Mouse (Mus musculus) E14TG2a.4 (cell line): Measurements from ENCODE around the gene Ces2h.

Experiments
- CTCF ChIP-seq: conservative IDR thresholded peaks from 2 replicates; pipeline ENCODE4 v1.5.1; 2014; ENCODE audit warnings: low read length
- POU5F1 ChIP-seq: IDR thresholded peaks from 2 replicates; pipeline ENCODE4 v1.6.1; 2014; ENCODE audit warnings: low read length, borderline replicate concordance

DNA sequence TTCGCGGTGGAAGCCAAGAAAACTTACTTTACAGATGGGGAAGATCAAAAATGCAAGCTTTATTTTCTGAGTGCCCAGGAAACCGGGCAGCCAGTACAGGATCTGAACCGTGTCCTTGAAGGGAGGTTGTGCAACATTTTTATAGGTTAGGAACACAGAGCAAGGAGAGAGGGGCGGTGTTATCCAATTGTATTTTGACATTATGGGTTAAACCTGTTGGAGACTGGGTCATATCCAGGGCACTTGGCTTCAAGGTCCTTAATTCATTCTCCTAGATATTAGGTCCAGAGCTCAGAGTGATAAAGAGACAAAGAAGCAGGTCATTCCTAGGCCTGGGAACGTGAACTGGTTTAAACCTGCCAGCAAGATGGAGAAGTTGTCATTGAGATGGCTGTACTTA is 1.5 kb upstream of the Ces2h start:
- TF ChIP-seq CTCF (no peak), POU5F1 (no peak)
